Mouse (Mus musculus) MN1 (cell line): Measurements from ENCODE around the gene Slc34a3.
"Not testable (repeated sequence)": the region's sequence is repeated elsewhere in the genome, so short reads cannot be mapped to it uniquely, and the experiment has no call there.

Experiments used
- DNase-seq: peaks from one replicate; pipeline ENCODE4 v3.0.0-alpha.2; 2016; ENCODE audit warnings: low spot score

The Slc34a3 gene

DNA sequence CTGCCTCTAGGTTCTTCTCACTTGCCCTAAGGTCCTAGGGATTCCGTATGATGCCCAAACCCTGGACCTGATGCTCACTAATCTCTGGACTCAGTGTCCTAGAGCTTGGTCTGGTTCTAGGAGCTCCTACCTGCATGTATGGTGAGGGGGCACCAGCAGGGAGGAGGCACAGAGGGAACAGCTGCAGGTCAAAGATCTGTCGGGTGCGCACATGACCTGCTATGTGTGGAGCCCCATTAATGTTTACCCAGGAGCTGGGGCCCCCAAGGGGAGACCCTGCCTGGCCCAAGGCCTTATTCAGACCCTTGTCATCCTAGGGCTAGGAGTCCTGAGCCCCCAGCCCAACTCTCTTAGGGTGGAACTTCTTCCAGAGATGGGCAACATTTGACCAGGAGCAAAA is at the start of gene Slc34a3:
TSS of gene Slc34a3 (minus strand) at position 315 of the 400 bp plus-strand sequence.
- no peak for DNase-seq

GRCm38 (mm10) chr2:25278928-25279882 is 45.0 kb upstream of the Slc34a3 start:
- peak; percentile 86 for DNase-seq

DNA sequence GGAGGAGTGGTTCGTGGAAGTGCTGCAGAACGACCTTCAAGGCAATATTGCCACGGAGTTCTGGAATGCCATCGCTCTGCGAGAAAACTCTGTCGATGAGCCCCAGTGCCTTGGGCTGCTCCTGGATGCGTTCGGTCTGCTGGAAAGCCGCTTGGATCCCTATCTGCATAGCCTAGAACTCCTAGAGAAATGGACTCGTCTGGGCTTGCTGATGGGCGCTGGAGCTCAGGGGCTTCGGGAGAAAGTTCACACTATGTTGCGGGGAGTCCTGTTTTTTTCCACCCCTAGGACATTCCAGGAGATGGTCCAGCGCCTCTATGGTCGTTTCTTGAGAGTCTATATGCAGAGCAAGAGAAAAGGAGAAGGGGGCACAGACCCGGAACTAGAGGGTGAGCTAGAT is 38.8 kb upstream of the Slc34a3 start:
- DNase-seq, result no peak

- no peak for DNase-seq
These were observed 38.4 kb upstream of the Slc34a3 start for GRCm38 (mm10) chr2:25272515-25272914.

DNA sequence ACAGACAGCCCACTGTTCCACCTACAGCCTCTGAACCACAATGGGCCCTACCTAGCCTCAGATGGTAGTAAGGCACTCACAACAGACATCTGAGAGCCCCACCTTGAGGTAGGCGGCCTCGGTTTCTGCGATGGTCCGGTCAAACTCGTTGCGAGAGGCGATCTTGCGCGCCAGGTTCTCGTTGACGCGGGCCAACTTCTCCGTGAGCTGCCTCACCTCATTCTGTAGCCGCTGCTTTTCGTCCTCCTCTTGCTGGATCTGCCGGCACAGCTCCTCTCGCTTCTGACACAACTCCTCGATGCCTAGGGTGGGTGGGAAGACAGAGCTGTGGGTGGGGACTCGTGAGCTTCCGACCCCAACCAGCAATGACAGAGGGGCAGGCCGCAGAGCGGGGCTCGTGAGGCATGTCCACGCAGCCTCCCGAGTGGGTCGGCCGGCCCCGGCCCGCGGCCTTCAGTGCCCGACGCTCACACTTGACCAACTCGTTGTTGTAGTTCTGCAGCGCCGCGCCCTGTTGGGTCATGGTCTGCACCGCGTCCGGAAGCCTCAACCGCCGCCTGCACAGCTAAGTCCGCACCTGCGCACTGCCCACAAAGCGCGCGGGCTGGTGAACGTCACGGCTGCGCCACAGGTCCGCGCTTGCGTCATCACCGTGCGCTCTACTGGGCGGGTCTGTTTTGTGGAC is 37.8 kb upstream of the Slc34a3 start, which contains the start of the genes Ssna1 and Anapc2:
TSS of gene Ssna1 (minus strand) at position 612 of the 685 bp plus-strand sequence.
TSS of gene Anapc2 (plus strand) at position 652 of the 685 bp plus-strand sequence.
- DNase-seq, result peak; percentile 97

- DNase-seq, result no peak
These were observed 33.7 kb upstream of the Slc34a3 start for GRCm38 (mm10) chr2:25267746-25268309.

- no peak for DNase-seq
These were observed 33.1 kb upstream of the Slc34a3 start for GRCm38 (mm10) chr2:25267241-25267640.

GRCm38 (mm10) chr2:25266720-25267119 is 32.6 kb upstream of the Slc34a3 start:
- DNase-seq, result no peak

DNA sequence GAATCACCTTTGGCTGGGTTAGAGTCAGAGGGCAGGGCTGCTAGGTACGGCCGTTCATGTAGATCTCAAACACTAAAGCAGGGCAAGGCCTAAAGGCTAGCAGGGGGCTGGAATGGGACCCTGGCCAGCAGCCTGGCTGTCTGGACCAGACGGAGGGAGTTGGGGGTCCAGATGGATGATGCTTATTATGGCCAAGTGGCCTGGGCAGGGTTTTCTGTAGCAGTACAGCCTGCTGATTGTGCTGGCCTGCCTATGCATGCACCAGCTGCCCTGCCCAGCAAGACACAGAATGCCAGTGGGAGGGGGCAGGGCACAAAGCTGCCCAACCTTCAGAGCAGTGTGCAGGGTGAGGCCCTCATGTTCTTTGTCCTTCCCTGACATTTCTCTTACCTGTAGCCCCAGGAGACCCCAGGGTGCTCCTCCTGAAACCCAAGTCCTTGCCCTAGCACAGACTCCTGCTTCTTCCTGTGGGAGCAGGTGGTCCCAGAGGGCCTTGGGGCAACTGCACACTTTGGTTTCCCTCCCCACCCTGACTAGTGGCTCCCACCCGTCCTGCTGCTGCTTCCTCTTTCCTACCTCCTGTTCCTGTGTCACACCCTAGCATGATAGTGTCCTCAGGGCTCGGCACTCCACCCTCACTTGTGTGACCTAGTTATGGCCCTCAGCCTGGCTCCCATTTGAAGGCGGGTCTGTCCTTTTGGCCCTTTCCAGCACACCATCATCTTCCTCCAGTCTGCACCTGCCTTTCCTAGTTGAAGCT is 31.9 kb upstream of the Slc34a3 start:
- no peak for DNase-seq

GRCm38 (mm10) chr2:25264851-25265250 is 30.7 kb upstream of the Slc34a3 start:
- no peak for DNase-seq

- no peak for DNase-seq
These were observed 30.1 kb upstream of the Slc34a3 start for GRCm38 (mm10) chr2:25264286-25264660.

GRCm38 (mm10) chr2:25263623-25264285 is 29.6 kb upstream of the Slc34a3 start:
- DNase-seq, result no peak

GRCm38 (mm10) chr2:25262795-25263622 is 28.8 kb upstream of the Slc34a3 start:
- peak; percentile 67 for DNase-seq

DNA sequence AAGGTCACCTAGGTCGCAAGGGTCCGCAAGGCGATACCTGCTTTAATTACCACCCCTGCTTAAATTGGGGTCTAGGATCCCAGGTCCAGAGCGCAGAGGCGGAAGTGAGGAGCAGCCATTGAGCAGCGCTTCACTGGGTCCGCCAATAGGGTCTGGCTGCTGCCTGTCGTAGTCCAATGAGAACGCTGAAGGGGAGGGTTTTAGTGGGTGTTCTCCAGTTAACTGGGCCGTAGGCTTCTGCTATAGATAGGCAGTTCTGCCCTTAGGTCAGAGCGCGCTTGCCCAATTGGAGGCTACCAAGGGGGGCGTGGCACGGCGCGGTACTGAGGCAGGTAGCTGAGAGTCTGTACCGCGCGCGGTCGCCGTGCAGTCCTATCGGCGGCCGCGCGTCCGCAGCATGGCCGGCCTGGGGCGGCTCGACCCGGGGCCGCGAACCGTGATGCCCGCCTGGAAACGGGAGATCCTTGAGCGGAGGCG is 28.2 kb upstream of the Slc34a3 start, which contains the start of gene Tprn:
TSS of gene Tprn (plus strand) at position 328 of the 477 bp plus-strand sequence.
- DNase-seq, result peak; percentile 96

- peak; percentile 56 for DNase-seq
These were observed 27.7 kb upstream of the Slc34a3 start for GRCm38 (mm10) chr2:25261870-25262269.

DNA sequence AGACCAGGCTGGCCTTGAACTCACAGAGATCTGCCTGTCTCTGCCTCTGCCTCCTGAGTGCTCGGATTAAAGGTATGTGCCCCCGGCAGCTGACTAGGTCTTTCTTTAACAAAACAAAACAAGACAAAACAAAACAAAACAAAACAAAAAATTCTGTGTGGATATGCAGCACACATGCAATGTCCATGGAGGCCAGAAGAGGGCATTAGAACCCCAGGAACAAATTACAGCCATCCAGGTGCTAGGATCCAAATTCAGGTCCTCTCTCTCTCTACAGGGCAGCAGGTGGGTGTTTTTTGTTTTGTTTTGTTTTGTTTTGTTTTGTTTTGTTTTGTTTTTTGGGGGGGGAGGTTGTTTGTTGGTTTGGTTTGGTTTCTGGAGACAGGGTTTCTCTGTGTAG is 24.7 kb upstream of the Slc34a3 start:
- no peak for DNase-seq

DNA sequence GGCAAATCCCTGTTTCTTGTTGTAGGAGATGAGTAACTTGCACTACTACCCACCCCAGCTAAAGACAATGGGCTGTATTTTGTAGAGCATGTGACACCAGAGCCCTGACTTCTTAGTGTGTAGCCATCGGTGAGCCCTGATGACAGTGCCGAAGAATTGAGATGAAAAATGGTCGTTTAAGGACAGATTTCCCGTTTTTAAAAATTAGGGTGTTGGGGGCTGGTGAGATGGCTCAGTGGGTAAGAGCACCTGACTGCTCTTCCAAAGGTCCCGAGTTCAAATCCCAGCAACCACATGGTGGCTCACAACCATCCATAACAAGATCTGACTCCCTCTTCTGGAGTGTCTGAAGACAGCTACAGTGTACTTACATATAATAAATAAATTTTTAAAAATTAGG is 23.1 kb upstream of the Slc34a3 start:
- not testable (repeated sequence) for DNase-seq

DNA sequence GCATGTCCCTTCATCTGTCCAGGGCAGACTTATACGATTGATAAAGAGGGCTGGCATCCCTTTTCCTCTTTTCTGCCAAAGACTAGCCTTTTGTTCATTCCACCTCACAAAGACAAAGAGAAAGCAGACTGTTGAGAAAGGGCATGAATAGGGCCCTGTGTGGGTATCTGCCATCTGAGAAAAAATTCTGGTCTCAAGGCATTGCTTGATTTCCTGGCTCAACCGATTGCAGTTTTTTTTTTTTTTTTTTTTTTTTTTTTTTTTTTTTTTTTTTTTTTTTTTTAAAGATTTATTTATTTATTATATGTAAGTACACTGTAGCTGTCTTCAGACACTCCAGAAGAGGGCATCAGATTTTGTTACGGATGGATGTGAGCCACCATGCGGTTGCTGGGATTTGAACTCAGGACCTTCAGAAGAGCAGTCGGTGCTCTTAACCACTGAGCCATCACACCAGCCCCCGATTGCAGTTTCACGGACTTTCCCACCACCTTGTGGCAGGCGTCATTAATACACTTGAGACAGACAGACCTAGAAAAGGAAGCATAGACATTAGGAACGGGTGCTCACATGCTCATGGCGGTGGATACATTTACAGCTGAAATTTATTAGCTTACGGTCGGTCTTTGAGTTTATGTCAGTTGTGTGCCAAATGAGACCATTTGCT is 22.4 kb upstream of the Slc34a3 start:
- peak; percentile 80 for DNase-seq

- peak; percentile 87 for DNase-seq
These were observed 21.2 kb upstream of the Slc34a3 start, which contains the start of gene Tmem203 for GRCm38 (mm10) chr2:25255284-25255779. Gene Tmem203, plus strand, starts transcription at chr2:25255439.
